Mouse (Mus musculus): ENCODE results near the gene Olfr982. TPM values are rescaled to one million over a fixed set of nuclear protein-coding genes. Genes with fewer than 3 reads are reported as not detected.

Gene Olfr982
- not detected for total RNA-seq (2023)

GRCm38 (mm10) chr9:40073529-40073928, at the start of gene Olfr982:
Olfr982 (plus strand) TSS chr9:40073829.

GRCm38 (mm10) chr9:40093495-40093894, 19.9 kb downstream of the Olfr982 start, which contains the start of gene Olfr983:
Olfr983 (minus strand) TSS chr9:40093595.

GRCm38 (mm10) chr9:40114106-40114505, 40.5 kb downstream of the Olfr982 start, which contains the start of gene Olfr984:
Olfr984 (minus strand) TSS chr9:40114206.

Other genes starting within 250 kb of the Olfr982 start
- not detected for gene Olfr971, start 237.0 kb upstream of the Olfr982 start, total RNA-seq (2023)
- gene Olfr972, start 207.4 kb upstream of the Olfr982 start, total RNA-seq (2023): not detected
- gene Olfr229, start 166.5 kb upstream of the Olfr982 start, total RNA-seq (2023): not detected
- gene Olfr974, start 136.3 kb upstream of the Olfr982 start, total RNA-seq (2023): not detected
- not detected for gene Olfr975, start 121.8 kb upstream of the Olfr982 start, total RNA-seq (2023)
- not detected for gene Olfr976, start 112.7 kb upstream of the Olfr982 start, total RNA-seq (2023)
- not detected for gene Olfr978, start 81.7 kb upstream of the Olfr982 start, total RNA-seq (2023)
- gene Olfr979, start 70.4 kb upstream of the Olfr982 start, total RNA-seq (2023): not detected
- not detected for gene Olfr980, start 64.2 kb upstream of the Olfr982 start, total RNA-seq (2023)
- gene Olfr981, start 52.4 kb upstream of the Olfr982 start, total RNA-seq (2023): not detected
- gene Olfr983, start 19.8 kb downstream of the Olfr982 start, total RNA-seq (2023): not detected
- gene Olfr984, start 40.4 kb downstream of the Olfr982 start, total RNA-seq (2023): under 1 TPM in 1 of 2 experiments, not detected in 1; 0.13 TPM
- not detected for gene Olfr985, start 56.4 kb downstream of the Olfr982 start, total RNA-seq (2023)
- not detected for gene Tmem225, start 74.3 kb downstream of the Olfr982 start, total RNA-seq (2023)
- not detected for gene Olfr986, start 107.1 kb downstream of the Olfr982 start, total RNA-seq (2023)
- gene Zfp202, start 118.5 kb downstream of the Olfr982 start, total RNA-seq (2023): under 1 TPM; 0.68 to 0.71 TPM
- not detected for gene Scn3b, start 195.4 kb downstream of the Olfr982 start, total RNA-seq (2023)